Mouse (Mus musculus) layer of hippocampus, adult 9-10 months (tissue): Measurements from ENCODE around the gene Sh2b2.
"Not testable (repeated sequence)": the region's sequence is repeated elsewhere in the genome, so short reads cannot be mapped to it uniquely, and the experiment has no call there.

ENCODE experiments used
- DNase-seq: peaks from one replicate; pipeline ENCODE4 v3.0.0; 2022; ENCODE audit warnings: low spot score

Sh2b2 gene

GRCm38 (mm10) chr5:136240381-136240780, 6.0 kb downstream of the Sh2b2 start:
- DNase-seq = no peak

- DNase-seq = no peak
Observed at GRCm38 (mm10) chr5:136237607-136238006, 8.7 kb downstream of the Sh2b2 start.

GRCm38 (mm10) chr5:136236611-136237010, 9.7 kb downstream of the Sh2b2 start:
- no peak for DNase-seq

DNA sequence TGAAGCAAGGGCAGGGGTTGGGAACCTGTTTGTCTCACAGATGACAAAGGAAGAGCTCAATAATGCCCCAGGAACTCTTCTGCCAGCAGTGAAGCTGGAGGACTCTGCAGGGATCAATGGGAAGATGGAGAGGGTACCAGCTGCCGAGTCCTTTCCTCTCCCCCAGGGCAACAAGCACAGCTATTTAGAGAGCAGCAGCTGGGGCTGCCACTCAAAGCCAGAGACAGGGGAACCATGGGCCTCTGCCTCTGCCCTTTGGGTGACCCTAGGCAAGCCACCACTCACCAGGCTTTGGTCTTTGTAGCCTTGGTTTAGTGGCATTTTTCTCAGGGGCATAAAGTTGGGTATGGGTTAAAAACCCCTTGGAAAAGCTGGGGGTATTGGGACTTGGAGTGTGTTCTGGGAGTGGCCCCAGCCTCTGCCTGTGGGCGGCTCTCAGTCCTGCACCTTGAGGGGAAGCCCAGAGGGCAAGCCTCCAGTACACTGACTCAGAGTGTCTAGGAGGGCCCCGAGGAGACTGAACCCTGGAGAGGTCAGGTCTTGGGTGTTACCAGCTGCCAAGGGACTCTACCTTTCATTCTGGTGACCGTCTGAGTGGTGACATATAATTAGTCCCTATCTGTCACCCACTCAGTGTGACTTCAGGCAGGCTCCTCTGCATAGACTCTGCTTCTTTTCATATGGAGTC, 15.9 kb downstream of the Sh2b2 start:
- no peak for DNase-seq

- no peak for DNase-seq
Observed at GRCm38 (mm10) chr5:136226246-136226876, 20.0 kb downstream of the Sh2b2 start.

GRCm38 (mm10) chr5:136218585-136218984, 27.8 kb downstream of the Sh2b2 start:
- no peak for DNase-seq

GRCm38 (mm10) chr5:136217932-136218381, 28.4 kb downstream of the Sh2b2 start:
- no peak for DNase-seq

GRCm38 (mm10) chr5:136217004-136217665, 29.2 kb downstream of the Sh2b2 start:
- DNase-seq = no peak

DNA sequence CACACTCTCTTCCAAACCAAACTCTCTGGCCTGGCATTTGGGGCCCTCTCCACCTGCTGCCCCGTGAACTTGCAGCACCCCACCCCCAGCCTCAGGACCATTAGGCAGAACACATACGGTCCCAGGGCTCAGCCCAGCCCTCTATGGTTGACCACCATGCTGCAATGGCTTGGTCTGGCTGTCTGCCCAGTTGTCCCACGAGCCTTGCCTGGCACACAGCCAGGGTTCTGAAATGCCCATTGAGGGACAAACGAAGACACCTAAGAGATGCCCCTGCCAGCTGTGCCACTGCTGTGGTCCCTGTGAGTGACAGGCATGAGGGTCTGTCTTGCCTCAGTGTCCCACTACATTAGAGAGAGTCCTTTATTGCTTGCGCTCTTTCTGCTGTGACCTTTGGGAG, 30.4 kb downstream of the Sh2b2 start:
- no peak for DNase-seq

- DNase-seq = no peak
Observed at GRCm38 (mm10) chr5:136215211-136215610, 31.1 kb downstream of the Sh2b2 start.

DNA sequence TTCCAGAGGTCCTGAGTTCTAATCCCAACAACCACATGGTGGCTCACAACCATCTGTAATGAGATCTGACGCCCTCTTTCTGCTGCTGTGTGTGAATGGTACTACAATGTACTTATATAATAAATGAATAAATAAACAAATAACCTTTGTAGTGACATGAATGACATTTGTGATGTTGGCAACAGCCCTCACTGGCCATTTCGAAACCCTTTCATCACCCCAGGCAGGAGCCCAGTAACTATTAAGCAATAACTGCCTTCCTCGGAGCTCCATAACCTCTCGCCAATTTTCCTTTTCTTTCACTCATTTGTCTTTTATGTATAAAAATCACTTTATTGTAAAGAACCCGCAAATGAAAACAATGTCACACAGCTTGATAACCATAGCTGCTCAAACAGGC, 32.6 kb downstream of the Sh2b2 start:
- no peak for DNase-seq

DNA sequence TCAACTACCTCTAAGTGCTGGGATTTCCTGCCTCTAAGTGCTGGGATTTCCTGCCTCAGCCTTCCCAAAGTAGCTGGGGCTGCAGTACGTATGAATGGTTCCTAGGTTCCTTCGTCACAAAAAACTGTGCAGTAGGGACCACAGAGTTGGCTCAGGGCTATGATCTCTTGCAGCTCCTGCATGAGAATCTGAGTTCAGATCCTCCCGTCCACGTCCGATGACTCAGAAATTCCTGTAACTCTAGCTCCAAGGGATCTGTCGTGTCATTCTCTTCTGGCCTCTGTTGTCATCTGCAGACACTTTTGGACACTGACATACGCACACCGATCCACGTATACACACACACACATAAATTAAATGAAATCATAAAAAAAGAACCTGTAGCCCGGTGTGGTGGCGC, 33.6 kb downstream of the Sh2b2 start:
- no peak for DNase-seq

DNA sequence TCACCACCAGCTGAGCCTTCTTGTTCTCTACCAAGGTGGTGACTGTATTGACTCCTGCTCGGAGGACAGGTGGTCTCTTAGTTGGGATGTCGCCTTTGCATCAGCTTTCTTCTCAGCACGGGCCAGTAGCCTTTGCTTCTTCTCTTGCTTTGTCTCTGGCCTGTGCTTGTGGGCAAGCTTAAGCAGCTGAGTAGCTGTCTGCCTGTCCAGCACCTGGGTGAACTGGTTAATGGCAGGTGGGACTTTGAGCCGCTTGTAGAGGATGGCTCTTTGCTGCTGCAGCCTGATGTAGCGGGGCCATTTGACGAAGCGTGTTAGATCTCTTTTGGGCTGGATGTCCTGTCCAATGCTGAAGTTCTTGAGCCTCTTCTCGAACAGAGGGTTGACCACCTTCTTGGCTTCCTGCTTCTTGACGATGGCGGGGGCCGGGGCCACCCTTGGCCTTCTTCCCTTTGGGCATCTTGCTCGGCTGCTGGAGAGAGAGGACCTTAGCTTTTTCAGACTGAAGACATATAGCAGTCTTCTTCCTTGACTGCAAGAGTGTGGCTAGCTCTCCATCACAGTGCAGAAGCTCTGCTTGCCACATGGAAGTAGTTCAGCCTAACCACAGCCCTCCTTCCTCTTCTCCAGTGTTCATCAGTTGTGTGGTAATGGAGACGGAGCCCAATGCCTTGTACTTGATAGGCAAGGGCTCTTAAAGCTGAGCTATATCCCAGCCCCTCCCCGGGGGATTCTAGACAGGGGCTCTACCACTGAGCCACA, 34.8 kb downstream of the Sh2b2 start:
- not testable (repeated sequence) for DNase-seq

GRCm38 (mm10) chr5:136210549-136210948, 35.8 kb downstream of the Sh2b2 start:
- no peak for DNase-seq

DNA sequence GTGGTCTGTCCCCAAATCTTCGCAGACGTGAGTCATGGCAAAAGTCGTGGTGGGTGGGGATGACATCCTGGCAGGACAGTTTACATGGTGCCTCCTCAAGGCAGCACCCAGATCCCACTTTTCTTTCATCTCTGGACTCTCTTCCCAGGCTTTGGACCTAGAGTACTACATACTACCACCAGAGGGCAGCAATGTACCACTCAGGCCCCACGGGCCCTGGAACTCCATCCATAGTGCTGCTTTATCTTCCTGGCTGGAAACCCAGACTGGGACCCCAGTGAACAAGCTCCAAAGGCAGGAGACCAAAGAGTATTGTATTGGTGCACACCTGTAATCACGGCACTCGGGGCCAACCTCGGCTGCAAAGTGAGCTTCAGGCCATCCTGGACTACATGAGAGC, 44.5 kb downstream of the Sh2b2 start:
- no peak for DNase-seq

DNA sequence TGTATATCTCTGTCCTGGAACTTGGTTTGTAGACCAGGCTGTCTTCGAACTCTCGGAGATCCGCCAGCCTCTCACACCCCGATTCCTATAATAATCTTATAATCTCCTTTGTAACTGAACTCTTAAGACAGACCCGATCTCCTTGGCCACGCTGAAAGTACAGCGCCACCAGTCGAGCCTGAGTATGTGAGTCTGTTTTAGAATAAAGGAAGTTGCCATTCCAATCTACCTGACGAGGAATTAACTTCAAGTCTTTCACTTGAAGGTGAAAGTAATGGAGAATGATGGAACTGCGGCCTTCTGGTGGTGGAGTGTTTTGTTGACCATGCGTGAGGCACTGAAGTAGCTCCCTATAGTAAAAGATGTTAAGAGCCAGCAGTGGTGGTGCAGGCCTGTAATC, 46.8 kb downstream of the Sh2b2 start:
- DNase-seq = no peak

GRCm38 (mm10) chr5:136198474-136199391, 47.6 kb downstream of the Sh2b2 start, which contains the start of gene Prkrip1:
Gene Prkrip1 (minus strand): TSS chr5:136198963.
- DNase-seq = peak; percentile 84

DNA sequence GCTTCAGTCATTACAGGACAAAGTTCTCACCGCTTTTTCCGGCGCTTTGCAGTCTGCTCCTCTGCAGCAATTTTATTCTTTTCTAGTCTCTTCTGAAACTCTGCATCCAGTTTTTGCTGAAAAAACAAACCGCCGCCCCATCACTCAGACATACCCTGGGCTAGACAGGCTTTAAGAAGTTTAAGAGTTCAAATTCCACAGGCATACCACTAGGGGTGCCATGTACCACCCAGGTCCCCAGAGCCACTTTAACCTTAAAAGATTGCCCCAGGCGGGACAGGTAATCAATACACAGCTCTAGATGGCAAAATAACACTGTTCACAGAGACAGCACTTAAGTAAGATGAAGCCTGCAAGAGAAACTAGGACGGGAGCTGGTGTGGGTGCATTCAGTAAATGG, 54.5 kb downstream of the Sh2b2 start:
- no peak for DNase-seq

GRCm38 (mm10) chr5:136186723-136187122, 59.6 kb downstream of the Sh2b2 start:
- no peak for DNase-seq

- no peak for DNase-seq
Observed at GRCm38 (mm10) chr5:136183766-136184165, 62.6 kb downstream of the Sh2b2 start.

- no peak for DNase-seq
Observed at GRCm38 (mm10) chr5:136182830-136183229, 63.5 kb downstream of the Sh2b2 start.
